Mouse (Mus musculus) hematopoietic multipotent progenitor cell, adult 10-12 weeks (in vitro differentiated cells): Measurements from ENCODE around the gene Ndufaf8. TPM values are rescaled to one million over a fixed set of nuclear protein-coding genes. Genes with fewer than 3 reads are reported as not detected.

Source experiments
- polyA plus RNA-seq: library from polyadenylated mRNA; stranded (reverse); fragments of >175 nt; gene quantifications from 2 replicates; pipeline ENCODE4 v1.2.3, GENCODE M21; 2012; ENCODE audit warnings: low replicate concordance

Gene Ndufaf8
- 76.7 and 114 TPM in 2 replicates for polyA plus RNA-seq

GRCm38 (mm10) chr11:120098588-120099511, at the start of gene Ndufaf8, which contains the start of gene Tepsin:
TSS of gene Ndufaf8 (plus strand) at chr11:120098928.
TSS of gene Tepsin (minus strand) at chr11:120098731.

GRCm38 (mm10) chr11:120086702-120087152, 12.0 kb upstream of the Ndufaf8 start, which contains the start of gene Cep131:
TSS of gene Cep131 (minus strand) at chr11:120086827.

Other genes with a start within 250 kb of the Ndufaf8 start
- 40.9 and 41.3 TPM in 2 replicates for gene Chmp6, start 185.5 kb upstream of the Ndufaf8 start, polyA plus RNA-seq
- 32.7 and 57.7 TPM in 2 replicates for gene Baiap2, start 156.2 kb upstream of the Ndufaf8 start, polyA plus RNA-seq
- 10.0 and 20.8 TPM in 2 replicates for gene Aatk, start 51.8 kb upstream of the Ndufaf8 start, polyA plus RNA-seq
- 13.3 and 21.7 TPM in 2 replicates for gene Cep131, start 12.1 kb upstream of the Ndufaf8 start, polyA plus RNA-seq
- 39.8 and 60.2 TPM in 2 replicates for gene Tepsin, start 197 bp upstream of the Ndufaf8 start, polyA plus RNA-seq
- 87.0 and 199 TPM in 2 replicates for gene Slc38a10, start 52.4 kb downstream of the Ndufaf8 start, polyA plus RNA-seq
- gene Bahcc1, start 134.0 kb downstream of the Ndufaf8 start, polyA plus RNA-seq: 3.3 and 4.0 TPM in 2 replicates
- 867 and 988 TPM in 2 replicates for gene Actg1, start 249.6 kb downstream of the Ndufaf8 start, polyA plus RNA-seq